Mouse (Mus musculus): ENCODE results near the gene Pimreg.

The Pimreg gene

DNA sequence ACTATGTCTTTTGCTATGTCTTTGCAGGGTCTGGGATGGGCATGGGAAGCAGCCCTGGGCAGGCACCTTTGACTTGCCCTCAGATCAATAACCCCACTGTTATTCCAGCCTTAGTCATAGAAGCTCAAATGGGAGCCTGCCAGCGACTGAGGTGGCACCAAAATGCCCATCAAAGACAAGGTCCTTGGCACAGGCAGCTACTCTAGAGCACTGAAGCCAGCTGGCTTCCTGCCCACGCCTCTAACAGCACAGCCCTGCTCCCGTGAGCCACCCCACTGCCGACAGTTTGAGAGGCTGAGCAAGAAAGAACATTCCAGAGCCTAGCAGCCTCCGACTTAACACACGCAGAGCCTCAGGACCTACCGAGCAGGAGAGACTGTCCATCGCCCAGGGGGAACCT is 23.3 kb downstream of the Pimreg start:
- ATAC-seq (ENCODE audit: low TSS enrichment), result 0 out of 2 replicates have a peak, but pooled peaks have one; percentile 8

DNA sequence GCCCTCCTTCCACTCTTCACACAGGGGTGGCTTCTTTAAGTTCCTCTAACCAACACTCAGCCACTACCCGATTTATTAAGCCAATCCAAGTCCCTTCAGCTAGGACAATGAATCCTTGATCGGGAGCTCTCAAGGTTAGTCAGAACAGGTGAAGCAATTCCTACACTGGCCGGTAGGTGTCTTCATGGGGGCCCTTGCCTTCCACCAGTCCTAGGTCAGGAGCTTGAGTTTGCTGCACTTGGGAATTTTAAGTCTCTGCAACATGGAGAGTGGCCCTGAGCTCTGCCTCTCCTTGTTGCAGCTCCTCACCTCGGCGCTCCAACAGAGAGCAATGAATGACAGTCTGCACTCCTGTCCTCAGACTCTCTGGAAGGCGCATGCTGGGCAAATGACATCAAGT is 24.5 kb downstream of the Pimreg start:
- no peak for ATAC-seq (ENCODE audit: low TSS enrichment)

DNA sequence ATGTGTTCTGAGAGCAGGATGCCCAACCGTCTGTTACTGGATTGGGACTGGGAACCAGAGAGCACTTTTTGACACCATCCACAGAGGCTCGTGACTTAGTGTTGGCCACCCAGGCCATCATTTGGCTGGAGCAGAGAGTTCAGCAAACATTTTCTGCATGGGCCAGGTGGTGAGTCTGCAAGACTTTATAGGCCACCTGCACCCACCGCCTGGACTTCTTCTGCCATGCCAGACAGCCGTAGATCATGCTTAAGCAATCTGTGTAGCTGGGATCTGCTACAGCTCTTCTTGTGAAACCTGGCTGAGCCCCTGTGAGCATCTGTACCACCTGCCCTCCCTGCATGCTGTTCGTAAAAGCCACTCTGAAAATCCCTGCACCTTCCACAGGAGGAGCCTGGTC is 25.5 kb downstream of the Pimreg start:
- no peak for ATAC-seq (ENCODE audit: low TSS enrichment)

DNA sequence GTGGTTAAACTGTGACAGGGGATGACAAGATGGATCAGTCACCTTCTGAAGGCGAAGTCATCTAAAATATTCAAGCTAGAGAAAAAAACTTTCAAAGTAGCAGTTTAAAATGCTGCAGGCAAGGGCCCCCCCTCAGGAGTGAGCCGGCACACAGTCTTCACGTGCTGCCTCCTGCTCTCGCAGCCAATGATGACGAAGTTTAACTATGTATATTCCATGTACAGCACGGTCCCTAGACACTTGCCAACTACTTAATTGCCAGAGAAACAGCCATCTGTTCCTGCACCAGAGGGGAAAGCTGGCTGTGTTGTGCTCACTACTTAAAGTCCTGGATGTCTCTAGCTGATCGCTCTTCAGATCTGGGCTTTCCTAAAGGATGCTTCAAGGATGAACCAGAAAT is 26.2 kb downstream of the Pimreg start:
- ATAC-seq (ENCODE audit: low TSS enrichment), result peak; percentile 35; the same call in 1 of the 2 replicates

DNA sequence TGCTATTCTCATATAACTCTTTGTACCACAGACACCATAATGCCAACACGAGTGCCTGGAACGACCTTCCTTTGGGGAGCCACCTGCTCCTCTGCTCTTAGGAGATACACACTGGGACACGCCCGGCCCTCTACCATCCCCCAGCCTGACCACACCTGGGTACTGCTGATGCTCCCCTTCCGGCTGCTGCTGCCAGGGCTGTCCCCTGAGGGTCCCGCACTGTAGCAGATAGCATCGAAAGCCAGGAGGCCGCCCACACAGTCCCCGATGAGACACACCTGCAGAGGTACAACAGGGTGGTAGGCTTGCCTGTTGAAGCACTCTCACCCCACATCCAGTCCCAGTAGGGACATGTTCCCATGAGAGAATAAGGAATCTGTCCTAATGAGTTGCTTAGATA is 28.9 kb downstream of the Pimreg start:
- no peak for ATAC-seq (ENCODE audit: low TSS enrichment)

DNA sequence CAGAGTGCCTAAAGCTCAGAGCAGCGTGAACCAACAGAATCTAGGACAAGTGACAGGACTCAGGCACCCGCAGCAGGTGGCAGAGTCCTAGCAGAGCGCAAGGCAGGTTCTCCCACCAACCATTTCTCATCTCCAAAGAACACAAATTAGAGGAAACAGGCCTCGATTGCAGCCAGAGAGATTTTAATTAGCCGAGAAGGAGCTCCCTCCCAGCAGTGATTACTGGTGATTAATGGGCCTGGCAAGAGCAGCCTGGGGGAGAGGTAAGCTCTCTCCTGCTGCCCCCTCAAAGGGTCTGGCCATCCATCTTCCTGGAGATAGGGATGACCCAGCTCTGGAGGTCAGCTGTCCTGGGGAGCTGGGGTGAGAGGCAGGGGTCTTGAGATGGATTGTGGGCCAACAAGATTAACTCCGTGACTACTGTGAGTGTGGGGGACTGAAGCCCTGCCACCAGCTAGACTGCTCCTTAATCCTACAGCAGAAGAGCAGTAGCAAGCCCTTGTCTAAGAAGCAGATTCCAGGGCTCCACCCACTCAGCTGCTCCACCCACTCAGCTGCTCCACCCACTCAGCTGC is 30.6 kb downstream of the Pimreg start:
- no peak for ATAC-seq (ENCODE audit: low TSS enrichment)

DNA sequence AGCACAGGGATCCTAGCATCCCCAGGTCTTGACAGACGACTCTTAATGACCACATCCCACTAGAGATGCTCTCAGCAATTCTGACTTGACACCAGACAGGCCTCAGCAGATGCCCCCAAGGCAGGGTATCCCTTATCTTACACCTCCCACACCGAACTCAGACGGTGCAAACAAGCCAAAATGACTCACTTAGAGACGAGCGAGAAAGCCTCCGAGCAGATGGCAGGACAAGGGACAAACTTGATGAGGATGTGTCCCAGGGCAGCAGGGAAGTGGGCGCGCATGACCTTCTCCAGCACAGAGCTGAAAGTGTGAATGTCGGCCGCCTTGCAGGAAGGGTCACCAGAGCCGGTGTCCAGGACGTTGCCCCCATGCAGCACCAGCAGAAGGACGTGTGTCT is 32.4 kb downstream of the Pimreg start:
- peak; percentile 13; the same call in 1 of the 2 replicates for ATAC-seq (ENCODE audit: low TSS enrichment)

DNA sequence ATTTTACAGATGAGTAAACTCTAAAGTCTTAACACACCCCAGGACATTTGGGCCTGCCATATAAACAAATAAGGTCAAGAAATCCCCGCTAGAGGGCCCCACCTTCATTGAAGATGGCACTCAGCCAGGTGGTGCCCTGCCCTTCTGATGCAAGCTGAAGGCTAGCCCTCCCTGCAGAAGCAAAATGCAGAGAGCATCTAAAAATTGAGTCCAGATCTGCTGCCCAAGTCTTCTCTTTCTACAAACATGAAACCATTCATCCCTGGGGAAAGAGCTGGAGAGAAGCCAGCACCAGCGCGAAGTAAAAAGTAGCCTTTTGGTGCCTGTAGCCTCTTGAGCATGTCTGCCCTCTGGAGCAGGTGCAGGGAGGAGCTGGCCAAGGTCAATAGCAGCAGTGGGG is 36.2 kb downstream of the Pimreg start:
- ATAC-seq (ENCODE audit: low TSS enrichment), result no peak

DNA sequence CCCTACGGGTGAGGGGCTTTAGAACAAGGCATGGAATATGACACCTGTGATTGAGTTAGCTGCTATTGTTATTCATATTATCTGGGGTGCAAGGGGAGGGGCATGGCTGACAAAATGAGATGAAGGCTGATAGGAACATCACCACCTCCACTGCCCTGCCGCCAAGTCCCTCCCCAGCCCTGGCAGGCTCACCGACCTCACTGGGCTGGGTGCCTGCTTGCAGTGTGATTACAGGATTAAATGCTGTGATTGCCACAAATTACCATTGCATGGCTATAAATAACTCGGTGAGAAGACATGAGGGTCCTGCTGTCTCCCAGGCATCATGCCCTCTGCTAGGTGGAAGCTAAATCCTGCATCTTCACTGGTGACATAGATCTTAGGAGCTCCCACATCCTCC is 36.8 kb downstream of the Pimreg start:
- ATAC-seq (ENCODE audit: low TSS enrichment), result peak; percentile 25; the same call in 1 of the 2 replicates

DNA sequence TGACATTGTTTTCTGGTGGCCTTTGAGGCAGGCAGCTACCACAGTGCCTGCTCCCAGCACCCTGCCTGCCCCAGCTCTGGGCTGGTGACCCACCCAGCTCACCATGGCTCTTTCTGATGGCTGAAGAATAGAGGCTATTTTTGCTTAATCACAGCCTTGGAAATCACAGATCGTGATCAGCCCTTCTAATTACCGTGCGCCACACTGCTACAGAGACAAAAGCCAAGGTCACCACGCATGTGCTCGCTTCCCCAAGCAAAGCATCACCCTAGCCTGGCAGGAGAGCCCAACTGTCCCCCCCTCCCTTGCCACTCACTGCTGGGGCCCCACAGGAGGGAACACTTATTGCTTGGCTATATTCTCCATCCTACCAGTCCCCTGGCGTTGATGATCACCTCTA is 38.6 kb downstream of the Pimreg start:
- ATAC-seq (ENCODE audit: low TSS enrichment), result no peak

DNA sequence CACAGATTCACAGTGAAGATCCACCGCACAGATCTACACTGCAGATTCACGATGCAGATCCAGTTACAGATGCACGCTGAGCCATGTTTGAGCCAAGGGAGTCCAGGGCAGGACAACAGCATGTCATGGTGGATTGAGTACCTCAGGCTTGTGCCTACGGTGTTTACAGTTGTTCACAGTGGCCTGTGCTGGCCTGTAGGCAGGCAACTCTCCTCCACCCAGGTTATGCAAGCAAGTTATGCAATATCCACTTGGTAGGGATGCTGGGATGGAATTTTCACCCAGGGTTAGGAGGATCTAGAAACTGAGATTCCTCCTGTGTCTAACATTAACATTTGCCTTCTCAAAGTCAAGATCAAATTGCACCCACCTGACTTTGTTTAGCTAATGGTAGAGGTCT is 40.8 kb downstream of the Pimreg start:
- ATAC-seq (ENCODE audit: low TSS enrichment), result no peak

DNA sequence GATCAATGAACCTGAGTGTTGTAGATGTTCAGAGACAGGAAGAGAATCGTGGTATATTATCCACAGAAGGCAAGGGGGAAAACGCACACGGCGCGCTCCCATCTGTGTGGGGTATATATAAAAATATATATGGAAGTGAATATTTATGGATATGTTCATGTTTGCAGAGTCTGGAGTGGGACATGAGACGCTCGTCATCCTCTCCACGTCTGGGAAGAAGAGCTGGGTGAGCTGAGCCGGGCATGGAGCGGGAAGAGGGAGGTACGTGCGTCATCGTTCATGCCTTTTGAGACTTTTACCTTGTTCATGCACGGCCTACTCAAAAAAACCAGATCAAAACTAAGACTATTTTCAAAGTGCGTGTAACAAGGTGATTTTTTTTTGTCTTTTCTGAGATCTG is 42.5 kb downstream of the Pimreg start:
- ATAC-seq (ENCODE audit: low TSS enrichment), result peak; percentile 55; the same call in 1 of the 2 replicates

DNA sequence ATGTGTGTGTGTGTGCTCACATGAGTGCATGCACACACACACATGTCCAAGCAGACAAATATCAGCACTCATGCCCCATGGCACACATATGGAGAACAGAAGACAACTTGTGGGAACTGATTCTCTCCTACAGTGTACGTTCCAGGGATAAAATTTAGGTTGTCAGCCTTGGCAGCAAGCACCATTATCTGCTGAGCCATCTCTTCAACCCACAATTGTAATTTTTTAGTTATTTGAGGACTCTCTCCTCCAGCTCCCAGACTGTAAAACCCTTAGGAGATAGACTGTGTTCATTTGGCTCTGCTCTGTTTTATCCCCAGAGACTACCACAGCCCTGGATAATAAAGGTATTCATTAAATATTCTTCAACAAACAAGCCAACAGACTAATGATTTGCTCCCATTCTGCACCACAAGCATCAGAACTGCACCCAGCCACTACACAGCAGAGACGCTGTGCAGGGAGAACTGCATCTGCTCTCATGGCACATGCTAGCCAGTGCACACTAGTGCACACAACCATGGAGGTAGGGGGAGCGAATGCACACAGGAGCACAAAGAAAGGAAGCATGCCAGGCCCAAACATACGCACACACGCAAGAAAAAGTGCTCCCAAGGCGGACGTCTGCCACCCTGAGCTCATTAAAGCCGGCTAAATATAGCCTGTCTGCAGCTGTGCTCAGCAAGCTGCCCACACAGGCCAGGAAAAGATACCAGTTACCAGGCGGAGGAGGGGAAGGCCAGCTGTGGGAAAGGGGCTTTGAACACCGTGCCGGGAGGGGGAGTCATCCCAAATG is 44.6 kb downstream of the Pimreg start:
- peak; percentile 68 for ATAC-seq (ENCODE audit: low TSS enrichment)

DNA sequence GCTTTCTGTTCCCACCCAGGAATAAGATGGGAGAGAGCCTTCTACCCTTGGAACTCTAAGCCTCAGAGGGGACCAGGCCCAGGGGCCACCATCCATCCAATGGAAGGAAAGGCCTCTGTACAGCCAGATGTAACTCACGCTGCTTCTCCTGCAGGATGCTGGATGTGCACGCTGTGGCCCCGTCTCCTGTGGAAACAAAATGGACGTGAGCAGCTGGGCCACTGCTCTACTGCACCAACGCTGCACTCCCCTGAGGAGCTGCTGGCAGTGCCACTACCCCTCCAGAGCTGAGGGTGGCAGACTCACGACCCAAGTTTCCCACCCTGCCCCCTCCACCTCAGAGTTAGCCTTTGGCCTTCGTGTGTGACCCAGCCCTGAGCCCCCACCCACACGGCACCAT is 50.6 kb downstream of the Pimreg start:
- ATAC-seq (ENCODE audit: low TSS enrichment), result no peak

DNA sequence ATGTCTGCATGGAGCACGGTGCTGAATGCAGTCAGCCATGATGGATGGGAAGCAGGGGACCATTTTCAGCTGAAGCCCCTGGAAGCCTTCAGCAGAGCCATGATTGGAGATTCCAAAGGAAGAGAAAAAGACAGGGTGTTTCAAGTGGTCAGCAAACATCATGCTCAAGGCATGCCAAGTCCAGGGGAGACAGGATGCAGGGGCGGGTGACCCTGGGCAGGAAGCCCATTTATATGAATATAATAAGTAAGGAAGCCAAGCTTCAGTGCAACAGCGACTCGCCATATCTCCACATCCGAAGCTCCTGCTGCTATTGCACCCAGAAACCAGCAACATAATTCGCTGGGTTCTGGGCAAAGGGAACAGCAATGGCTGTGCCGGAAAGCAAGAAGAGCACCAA is 52.6 kb downstream of the Pimreg start:
- no peak for ATAC-seq (ENCODE audit: low TSS enrichment)

DNA sequence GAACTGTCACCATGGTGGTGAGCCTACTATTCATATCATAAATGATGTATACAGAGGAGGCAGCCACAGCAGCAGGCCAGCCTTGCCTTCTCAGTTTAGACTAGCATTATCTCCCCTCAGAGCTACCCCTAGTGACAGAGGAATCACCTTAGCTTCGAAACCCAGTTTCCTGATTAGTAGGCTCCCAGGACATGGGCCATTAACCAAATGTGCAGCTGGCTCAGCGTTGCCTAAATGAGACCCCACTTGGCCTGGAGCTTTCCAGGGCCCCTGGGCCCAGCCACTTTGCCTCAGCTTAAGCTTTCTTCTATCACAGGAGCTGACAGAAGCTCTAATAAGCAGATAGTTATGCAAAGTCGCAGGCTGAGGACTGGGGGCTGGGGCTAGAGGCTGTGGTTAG is 54.2 kb downstream of the Pimreg start:
- ATAC-seq (ENCODE audit: low TSS enrichment), result no peak
